Mouse (Mus musculus) E14TG2a.4 (cell line): Measurements from ENCODE around the gene Slc31a2.

Experiments
- CTCF ChIP-seq: conservative IDR thresholded peaks from 2 replicates; pipeline ENCODE4 v1.5.1; 2014; ENCODE audit warnings: low read length
- NANOG ChIP-seq: IDR thresholded peaks from 2 replicates; pipeline ENCODE4 v1.6.1; 2014; ENCODE audit warnings: borderline replicate concordance, low read length, mixed read lengths

DNA sequence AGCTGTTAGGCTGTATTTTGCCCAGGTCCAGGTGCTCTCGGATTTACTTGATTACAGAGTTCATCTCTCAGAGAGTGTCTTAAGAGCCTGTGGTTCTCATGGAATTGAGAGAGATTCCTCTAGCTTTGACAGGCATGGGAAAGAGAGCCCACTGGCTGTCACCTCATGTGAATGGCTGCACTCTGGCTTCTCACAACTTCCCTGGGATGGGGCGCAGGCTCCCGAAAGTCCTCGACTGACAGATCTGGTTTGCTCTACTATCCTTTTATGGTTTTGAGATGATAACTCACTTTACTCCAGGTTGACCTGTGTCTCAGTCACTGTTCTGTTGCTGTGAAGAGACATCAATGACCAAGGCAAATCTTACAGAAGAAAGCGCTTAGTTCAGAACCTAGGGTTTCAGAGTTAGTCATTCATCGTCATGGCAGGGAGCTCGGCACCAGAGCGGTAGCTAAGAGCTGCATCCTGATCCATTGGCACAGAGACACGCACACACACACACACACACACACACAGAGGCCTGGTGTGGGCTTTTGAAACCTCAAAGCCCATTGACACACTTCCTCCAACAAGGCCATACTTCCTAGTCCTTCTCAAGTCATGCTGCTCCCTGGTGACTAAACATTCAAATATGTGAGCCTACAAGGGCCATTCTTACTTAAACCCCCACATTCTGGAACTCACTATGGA lies 28.6 kb downstream of the Slc31a2 start:
- TF ChIP-seq CTCF (no peak), NANOG (no peak)
